Mouse (Mus musculus) intestine, embryonic 14.5 days (tissue): ENCODE measurements around the gene Aoah. TPM values are rescaled to one million over a fixed set of nuclear protein-coding genes. Genes with fewer than 3 reads are reported as not detected.

Source experiments
- ATAC-seq: fragments of 200-750 bp; cut with Nextera tagmentation; replicated peaks from 2 replicates; pipeline ENCODE4 v1.8.0; 2017; ENCODE audit warnings: low read depth, moderate number of reproducible peaks, moderate TSS enrichment, moderate library complexity; ENCODE audit not compliant: low FRiP score, low TSS enrichment
- DNase-seq: peaks from one replicate; pipeline ENCODE4 v3.0.0-alpha.2; 2018; ENCODE audit warnings: low spot score
- H3K27ac ChIP-seq: fragments of 300-500 bp; sonication (generic); 2 replicates; pipeline ENCODE4 v1.5.1; 2014; ENCODE audit warnings: low read depth, mild to moderate bottlenecking, control low read depth
- H3K27me3 ChIP-seq: fragments of 300-500 bp; sonication (generic); replicated peaks from 2 replicates; pipeline ENCODE4 v1.6.1; 2014; ENCODE audit warnings: low read length, control low read depth; ENCODE audit not compliant: control insufficient read depth, insufficient read depth
- H3K36me3 ChIP-seq: fragments of 300-500 bp; sonication (generic); 2 replicates; pipeline ENCODE4 v1.6.1; 2014; ENCODE audit warnings: low read length, control low read depth; ENCODE audit not compliant: control insufficient read depth, insufficient read depth
- H3K4me1 ChIP-seq: fragments of 300-500 bp; sonication (generic); replicated peaks from 2 replicates; pipeline ENCODE4 v1.6.1; 2014; ENCODE audit warnings: low read length, control low read depth, mixed read lengths; ENCODE audit not compliant: control insufficient read depth, insufficient read depth
- H3K4me2 ChIP-seq: fragments of 300-500 bp; sonication (generic); 2 replicates; pipeline ENCODE4 v1.6.1; 2014; ENCODE audit warnings: low read length
- H3K4me3 ChIP-seq: fragments of 300-500 bp; sonication (generic); 2 replicates; pipeline ENCODE4 v1.5.1; 2014; ENCODE audit warnings: low read depth, low read length, control low read depth, mixed read lengths
- H3K9ac ChIP-seq: fragments of 300-500 bp; sonication (generic); 2 replicates; pipeline ENCODE4 v1.6.1; 2014; ENCODE audit warnings: mild to moderate bottlenecking, low read length
- H3K9me3 ChIP-seq: fragments of 300-500 bp; sonication (generic); 2 replicates; pipeline ENCODE4 v1.6.1; 2016; ENCODE audit warnings: low read length, control low read depth; ENCODE audit not compliant: control insufficient read depth
- WGBS: fragments of 180-500 bp; shearing (Covaris S2); extraction: QIAGEN DNeasy Blood & Tissue Kit; methylation state at CpG from one replicate; pipeline ENCODE4 v1.1.7; 2014; 5-methylcytosine and 5-hydroxymethylcytosine counted together
- polyA plus RNA-seq: library from polyadenylated mRNA; unstranded; fragments of >200 nt; fragmentation: Nextera tagmentation; extraction: Ambion mirVana; gene quantifications from 2 replicates; pipeline ENCODE4 v1.2.1, GENCODE M21; 2014

Aoah gene
- polyA plus RNA-seq, result 1.1 and 1.2 TPM in 2 replicates

DNA sequence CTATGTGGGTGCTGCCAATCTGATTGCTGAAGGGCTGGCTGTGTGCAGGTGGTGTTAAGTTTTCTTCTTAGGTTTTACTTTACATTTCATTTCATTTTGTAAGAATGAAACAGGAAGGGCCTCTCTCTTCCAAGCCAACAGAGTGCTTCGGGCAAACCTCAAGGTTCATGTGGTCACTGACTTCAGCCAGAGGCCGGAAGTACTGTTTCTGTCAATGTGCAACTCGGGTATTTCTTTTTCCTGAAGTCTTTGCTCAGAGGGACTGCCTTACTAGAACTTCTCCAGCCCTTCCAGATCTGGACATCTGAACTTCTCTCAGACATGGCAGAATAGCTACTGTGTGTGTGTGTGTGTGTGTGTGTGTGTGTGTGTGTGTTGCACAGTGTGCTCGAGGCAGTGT is at the start of gene Aoah:
Aoah (plus strand) TSS at position 213 of the 400 bp plus-strand sequence.
- Histone ChIP-seq H3K27me3 (no peaks in the 10 kb centered on the region), H3K9ac (no peak within 1 kb of the TSS), H3K27ac (no peak within 1 kb of the TSS), H3K4me1 (no peaks in the 10 kb centered on the region), H3K4me2 (no peak within 1 kb of the TSS), H3K4me3 (no peak within 1 kb of the TSS), H3K9me3 (no peaks in the 10 kb centered on the region), H3K36me3 (no peaks in the 10 kb centered on the region)
- ATAC-seq (no peak), DNase-seq (no peak)
- 68% methylated on average over 4 of the region's 4 CpGs for WGBS

DNA sequence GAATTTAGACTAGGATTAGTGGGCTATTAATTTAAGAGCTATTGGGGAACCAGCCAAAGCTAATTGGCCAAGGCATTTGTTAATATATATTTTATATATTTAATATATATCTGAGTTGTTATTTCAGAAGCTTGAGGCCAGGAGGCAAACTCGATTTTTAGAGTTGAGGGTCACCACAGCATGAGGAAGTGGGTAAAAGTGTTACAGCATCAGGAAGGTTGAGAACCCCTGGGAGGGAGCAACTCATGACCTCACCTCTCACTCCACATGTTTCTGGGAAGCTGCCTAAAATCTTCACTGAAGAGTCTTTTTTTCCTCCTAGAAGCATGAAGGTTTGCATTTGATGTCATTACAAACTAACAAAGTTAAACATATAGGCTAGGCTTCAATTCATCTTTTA is 39.1 kb upstream of the Aoah start:
- DNase-seq (no peak), ATAC-seq (no peak)
- no peaks in the 10 kb centered on the region for H3K9me3 ChIP-seq
- no peaks in the 10 kb centered on the region for H3K4me1 ChIP-seq
- H3K4me2 ChIP-seq, result no peak overlapping the region
- H3K27ac ChIP-seq, result no peak overlapping the region
- H3K27me3 ChIP-seq, result no peaks in the 10 kb centered on the region
- WGBS, result 60% methylated on average over 1 of the region's 1 CpGs
- no peak overlapping the region for H3K4me3 ChIP-seq
- no peaks in the 10 kb centered on the region for H3K36me3 ChIP-seq
- H3K9ac ChIP-seq, result no peak overlapping the region

DNA sequence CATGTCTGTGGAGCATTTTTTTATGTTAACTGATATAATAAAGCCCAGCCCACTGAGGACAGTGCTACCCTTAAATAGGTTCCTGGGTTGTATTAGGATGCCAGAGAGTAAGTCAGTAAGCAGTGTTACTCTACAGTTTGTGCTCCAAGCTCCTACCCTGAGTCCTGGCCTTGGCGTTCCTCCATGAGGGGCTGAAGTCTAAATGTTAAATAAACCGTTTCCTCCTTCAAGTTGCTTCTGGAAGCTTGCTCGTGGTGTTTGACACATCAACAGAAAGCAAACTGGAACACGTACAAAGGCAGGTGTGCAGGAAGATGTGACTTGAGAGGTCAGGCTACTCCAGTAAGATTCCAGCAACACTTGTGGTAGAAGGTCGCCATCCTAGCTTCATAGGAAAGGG is 10.3 kb upstream of the Aoah start:
- ATAC-seq, result no peak
- H3K36me3 ChIP-seq, result no peaks in the 10 kb centered on the region
- no peak overlapping the region for H3K4me2 ChIP-seq
- no peak for DNase-seq
- H3K9me3 ChIP-seq, result no peaks in the 10 kb centered on the region
- no peaks in the 10 kb centered on the region for H3K27me3 ChIP-seq
- 75% methylated on average over 5 of the region's 5 CpGs for WGBS
- H3K4me1 ChIP-seq, result no peaks in the 10 kb centered on the region
- no peak overlapping the region for H3K4me3 ChIP-seq
- H3K9ac ChIP-seq, result no peak overlapping the region
- H3K27ac ChIP-seq, result no peak overlapping the region

DNA sequence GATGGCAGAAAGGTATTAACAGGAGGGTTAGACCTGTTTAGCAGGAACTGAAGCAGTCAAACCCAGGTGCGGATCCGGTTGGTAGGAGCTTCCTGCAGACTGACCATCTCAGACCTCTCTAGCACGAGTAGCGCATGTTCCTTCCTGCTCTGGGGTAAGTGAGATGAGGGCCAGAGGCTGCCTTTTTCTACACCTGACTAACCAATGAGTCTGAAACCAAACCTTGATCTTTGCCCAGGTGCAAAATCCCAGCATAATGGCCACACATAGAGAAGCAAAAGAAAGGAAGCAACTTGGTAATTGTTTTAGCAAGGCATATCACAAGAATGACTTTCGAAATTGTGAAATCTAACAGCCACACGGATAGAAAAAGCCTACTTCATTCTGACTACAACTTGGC is 9.9 kb upstream of the Aoah start:
- Histone ChIP-seq H3K27ac (no peak overlapping the region), H3K36me3 (no peaks in the 10 kb centered on the region), H3K4me1 (no peaks in the 10 kb centered on the region), H3K4me3 (no peak overlapping the region), H3K9me3 (no peaks in the 10 kb centered on the region), H3K27me3 (no peaks in the 10 kb centered on the region), H3K9ac (no peak overlapping the region), H3K4me2 (no peak overlapping the region)
- DNase-seq (no peak), ATAC-seq (no peak)
- 87% methylated on average over 6 of the region's 6 CpGs for WGBS

DNA sequence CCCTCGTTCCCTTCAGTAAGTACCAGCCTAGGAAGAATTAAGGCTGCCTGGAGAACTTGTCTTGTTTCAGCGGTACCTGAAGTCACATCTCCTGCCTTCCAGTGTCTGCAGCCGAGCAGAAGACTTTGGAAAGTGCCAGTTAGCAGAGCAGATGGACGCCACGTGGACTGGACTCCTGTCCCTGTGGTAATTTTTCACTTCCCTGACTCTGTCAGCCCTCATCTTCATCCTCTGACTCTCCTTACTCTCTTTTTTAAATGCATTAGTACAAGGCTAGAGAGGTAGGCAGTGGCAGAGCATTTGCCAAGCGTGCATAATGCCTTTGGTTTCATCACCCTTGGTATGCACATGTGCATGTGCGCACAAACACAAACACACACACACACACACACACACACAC is 8.0 kb upstream of the Aoah start:
- no peak overlapping the region for H3K9ac ChIP-seq
- DNase-seq (no peak), ATAC-seq (no peak)
- no peaks in the 10 kb centered on the region for H3K36me3 ChIP-seq
- 88% methylated on average over 7 of the region's 7 CpGs for WGBS
- no peaks in the 10 kb centered on the region for H3K27me3 ChIP-seq
- H3K4me1 ChIP-seq, result no peaks in the 10 kb centered on the region
- H3K4me2 ChIP-seq, result no peak overlapping the region
- H3K4me3 ChIP-seq, result no peak overlapping the region
- no peak overlapping the region for H3K27ac ChIP-seq
- H3K9me3 ChIP-seq, result no peaks in the 10 kb centered on the region

DNA sequence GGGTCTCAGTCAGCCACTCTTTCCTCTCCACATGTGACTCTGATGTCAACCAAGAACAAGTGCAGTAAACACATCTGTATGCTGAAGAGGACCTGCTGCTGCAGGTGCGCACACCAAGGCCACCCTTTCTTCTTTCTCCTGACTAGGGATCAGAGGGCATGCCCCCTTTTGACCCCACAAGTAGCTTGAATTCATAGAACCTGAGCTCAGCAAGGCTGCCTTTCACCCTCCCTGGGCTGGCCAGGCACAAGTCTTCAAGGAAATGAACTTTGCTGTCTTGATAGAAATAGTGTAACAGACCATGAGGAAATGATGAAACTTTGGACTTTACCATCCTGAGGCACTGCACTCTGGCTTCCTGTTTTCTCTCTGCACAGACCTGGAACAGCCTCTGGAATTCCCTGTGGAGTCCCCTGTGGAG is 7.1 kb upstream of the Aoah start:
- H3K4me3 ChIP-seq, result no peak overlapping the region
- H3K4me1 ChIP-seq, result no peaks in the 10 kb centered on the region
- H3K9me3 ChIP-seq, result no peaks in the 10 kb centered on the region
- no peaks in the 10 kb centered on the region for H3K27me3 ChIP-seq
- H3K4me2 ChIP-seq, result no peak overlapping the region
- ATAC-seq, result peak; percentile 47; the same call in 1 of the 2 replicates
- WGBS, result 78% methylated on average over 1 of the region's 1 CpGs
- no peak for DNase-seq
- H3K9ac ChIP-seq, result no peak overlapping the region
- H3K27ac ChIP-seq, result no peak overlapping the region
- no peaks in the 10 kb centered on the region for H3K36me3 ChIP-seq

DNA sequence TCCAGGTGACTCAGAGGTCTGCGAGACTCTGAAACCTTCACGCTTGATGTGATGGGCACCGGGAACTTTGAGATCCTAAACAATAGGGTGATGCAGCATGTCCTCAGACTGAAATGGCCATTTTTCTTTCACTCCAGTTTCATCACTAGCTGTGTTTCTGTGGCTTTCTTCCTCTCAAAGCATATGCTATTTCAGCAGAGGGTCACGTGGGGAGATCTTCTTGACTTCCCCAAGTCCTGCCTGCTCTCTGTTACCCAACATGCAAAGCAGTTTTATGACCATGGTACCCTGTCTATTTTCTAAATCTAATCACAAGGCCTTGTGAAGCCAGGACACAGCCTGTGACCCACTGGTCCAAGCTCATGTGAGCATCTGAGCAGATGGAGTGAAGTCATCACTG is 6.0 kb upstream of the Aoah start:
- Histone ChIP-seq H3K9me3 (no peaks in the 10 kb centered on the region), H3K36me3 (no peaks in the 10 kb centered on the region), H3K9ac (no peak overlapping the region), H3K4me3 (no peak overlapping the region), H3K4me1 (no peaks in the 10 kb centered on the region), H3K27ac (no peak overlapping the region), H3K27me3 (no peaks in the 10 kb centered on the region), H3K4me2 (no peak overlapping the region)
- ATAC-seq (no peak), DNase-seq (no peak)
- WGBS, result 87% methylated on average over 4 of the region's 4 CpGs

DNA sequence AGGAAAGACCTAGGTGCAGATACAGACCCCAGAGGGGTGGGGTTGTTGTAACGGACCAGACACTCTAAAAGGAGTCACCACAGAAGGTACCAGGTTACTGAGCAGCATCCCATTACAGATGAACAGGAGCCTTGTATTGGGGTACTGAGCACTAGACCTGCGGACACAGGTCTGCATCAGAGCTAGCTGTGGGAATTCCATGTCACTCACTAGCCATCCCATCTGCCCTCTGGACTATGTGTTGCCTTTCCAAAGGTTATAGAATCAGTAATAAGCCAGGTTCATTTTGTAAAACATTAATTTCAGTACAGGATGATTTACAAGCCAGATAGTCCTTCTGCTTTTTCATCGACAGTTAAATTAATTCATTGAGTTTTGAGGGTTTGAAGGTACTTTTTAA is 2.7 kb downstream of the Aoah start:
- Histone ChIP-seq H3K9ac (no peak overlapping the region), H3K4me2 (no peak overlapping the region), H3K4me1 (no peaks in the 10 kb centered on the region; the same call in 1 of the 2 replicates), H3K4me3 (no peak overlapping the region), H3K27me3 (no peaks in the 10 kb centered on the region), H3K27ac (no peak overlapping the region), H3K9me3 (no peaks in the 10 kb centered on the region), H3K36me3 (no peaks in the 10 kb centered on the region)
- DNase-seq (no peak), ATAC-seq (no peak)
- WGBS, result 85% methylated on average over 3 of the region's 3 CpGs

DNA sequence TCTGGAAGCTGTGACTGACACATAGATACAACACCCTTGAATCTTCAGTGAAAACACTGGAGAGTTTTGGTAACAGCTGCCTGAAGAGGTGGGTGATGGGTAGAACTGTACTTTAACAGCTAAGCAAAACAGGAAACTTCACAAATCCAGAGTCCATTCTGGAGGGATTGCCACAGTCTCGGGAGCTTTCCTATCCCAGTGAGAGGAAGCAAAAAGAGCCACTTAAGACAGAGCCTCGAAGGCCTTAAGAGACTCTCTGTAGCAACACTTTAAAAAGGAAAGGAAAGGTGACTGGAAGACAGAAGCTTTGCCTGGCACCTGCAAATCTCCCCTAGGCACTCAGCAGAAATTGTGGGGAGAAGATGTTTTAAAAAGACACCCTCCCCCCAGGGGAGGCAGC is 4.6 kb downstream of the Aoah start:
- Histone ChIP-seq H3K27me3 (no peaks in the 10 kb centered on the region), H3K4me2 (no peak overlapping the region), H3K9ac (no peak overlapping the region), H3K9me3 (no peaks in the 10 kb centered on the region), H3K36me3 (no peaks in the 10 kb centered on the region), H3K4me1 (no peaks in the 10 kb centered on the region; the same call in 1 of the 2 replicates), H3K27ac (no peak overlapping the region), H3K4me3 (no peak overlapping the region)
- whole genome bisulfite sequencing, result 43% methylated on average over 2 of the region's 2 CpGs
- ATAC-seq (no peak), DNase-seq (no peak)
